Mouse (Mus musculus) retina, embryonic 14.5 days (tissue): ENCODE measurements at regions not wholly inside any gene's neighbourhood (a gene's known extent, or its start where the extent isn't known, plus 50 kb on each side); places are given as distances from the start of the nearest gene placed in this dataset.

Experiments
- DNase-seq: peaks from one replicate; pipeline ENCODE4 v3.0.0-alpha.2; 2015; ENCODE audit warnings: low spot score

- DNase-seq = no peak
Observed at GRCm38 (mm10) chr2:80717979-80718378, 100.9 kb downstream of the Nup35 start.

DNA sequence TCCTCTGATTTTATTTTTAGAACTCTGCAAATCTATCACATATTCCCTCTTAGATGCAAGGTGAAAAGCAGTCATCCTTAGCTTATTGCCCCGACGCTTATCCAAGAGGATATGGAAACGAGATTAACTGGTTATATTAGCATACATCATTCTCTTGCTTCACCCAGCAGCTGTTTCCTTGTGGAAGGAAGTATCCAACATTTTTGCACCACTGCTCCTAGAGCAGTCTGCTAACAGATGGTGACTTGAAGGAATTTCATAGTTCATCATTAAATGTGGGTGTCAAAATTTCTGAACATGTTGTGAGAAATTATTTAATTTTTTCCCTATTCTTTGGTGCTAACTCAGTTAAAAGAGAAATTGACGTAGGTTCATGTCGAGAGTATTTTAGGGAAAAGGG is 107.0 kb downstream of the Nup35 start:
- no peak for DNase-seq

GRCm38 (mm10) chr2:80731324-80731723 is 114.3 kb downstream of the Nup35 start:
- DNase-seq = no peak

GRCm38 (mm10) chr2:80746737-80747136 is 129.7 kb downstream of the Nup35 start:
- no peak for DNase-seq

- DNase-seq = peak; percentile 85
Observed at GRCm38 (mm10) chr2:80762013-80762612, 145.1 kb downstream of the Nup35 start.

DNA sequence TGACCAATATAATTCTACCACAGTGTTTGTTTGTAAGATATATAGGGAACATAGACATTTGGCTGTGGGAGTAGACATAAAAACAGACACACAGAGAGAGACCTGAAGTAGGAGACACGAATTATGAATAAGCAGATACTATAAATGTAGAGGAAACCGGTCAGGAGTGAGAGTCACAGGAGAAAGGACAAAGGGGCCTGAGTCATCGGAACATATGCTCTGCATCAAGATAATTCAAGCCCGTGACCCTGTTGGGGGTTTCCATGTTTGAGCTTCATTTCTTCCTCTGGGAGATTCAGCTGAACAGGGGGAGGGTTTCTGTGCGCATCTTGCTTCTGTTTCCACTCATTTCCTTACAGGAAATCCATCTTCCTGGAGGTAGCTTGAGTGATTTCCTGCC is 154.1 kb downstream of the Nup35 start:
- no peak for DNase-seq

GRCm38 (mm10) chr2:80772455-80772854 is 155.4 kb downstream of the Nup35 start:
- no peak for DNase-seq

DNA sequence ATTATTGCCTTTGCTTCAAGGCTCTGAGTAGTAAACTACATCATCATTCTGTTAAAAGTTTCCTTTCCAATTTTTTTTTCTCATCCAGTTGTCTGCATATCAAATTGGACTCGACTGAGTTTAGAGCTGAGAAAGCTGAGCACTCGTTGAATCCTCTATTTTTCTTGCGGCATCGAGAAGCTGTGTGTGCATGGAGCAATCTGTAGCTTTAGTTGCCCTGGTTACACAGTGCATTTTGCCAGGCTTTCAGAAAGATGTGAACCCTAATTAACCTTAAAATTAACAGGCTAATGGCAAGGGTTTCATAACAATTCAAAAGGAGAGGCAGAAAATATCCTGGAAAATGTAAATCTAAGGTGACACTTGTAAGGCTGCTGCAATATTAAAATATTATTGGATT is 169.3 kb downstream of the Nup35 start:
- no peak for DNase-seq

GRCm38 (mm10) chr2:80793345-80794147 is 176.5 kb downstream of the Nup35 start:
- no peak for DNase-seq

DNA sequence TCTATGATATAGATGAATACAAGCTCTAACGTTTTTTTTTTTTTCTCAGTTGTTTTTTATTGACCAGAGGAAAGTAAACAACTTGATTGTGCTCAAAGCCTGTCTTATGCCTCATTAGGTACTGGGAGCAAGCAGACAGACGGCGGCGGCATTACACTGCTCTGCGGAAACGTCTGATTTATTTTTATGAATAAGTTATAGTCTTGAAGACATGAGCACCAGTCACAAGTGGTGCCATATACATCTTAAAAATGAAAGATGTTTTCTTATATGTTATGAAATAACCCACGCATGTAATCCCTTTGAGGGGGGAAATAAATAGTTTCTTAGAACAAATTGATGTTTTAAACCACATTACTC is 177.1 kb downstream of the Nup35 start:
- DNase-seq = no peak

GRCm38 (mm10) chr2:80819268-80819667 is 202.2 kb downstream of the Nup35 start:
- DNase-seq = no peak

- DNase-seq = peak; percentile 20
Observed at GRCm38 (mm10) chr2:80851056-80851455, 234.0 kb downstream of the Nup35 start.

GRCm38 (mm10) chr2:80855214-80855613 is 238.2 kb downstream of the Nup35 start:
- no peak for DNase-seq

DNA sequence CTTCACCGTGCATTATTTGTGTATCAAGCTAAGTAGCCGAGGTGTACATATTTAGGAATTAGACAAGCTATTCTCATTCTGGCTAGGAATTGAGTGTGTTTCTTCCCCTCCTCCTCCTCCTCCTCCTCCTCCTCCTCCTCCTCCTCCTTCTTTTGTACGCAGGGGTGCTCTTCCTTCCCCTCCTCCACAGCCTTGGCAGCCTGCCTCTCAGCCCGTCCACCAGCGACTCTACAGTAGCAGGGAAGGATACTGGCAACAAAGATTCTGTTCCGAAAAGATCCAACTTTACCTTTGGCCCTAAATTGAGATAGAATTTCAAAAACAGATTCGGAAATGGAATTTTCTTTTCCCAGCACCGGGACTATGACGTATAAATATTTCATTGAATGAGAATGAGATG is 253.0 kb downstream of the Nup35 start:
- DNase-seq = no peak

- DNase-seq = no peak
Observed at GRCm38 (mm10) chr2:80870458-80870857, 253.4 kb downstream of the Nup35 start.

GRCm38 (mm10) chr2:80871356-80871755 is 254.3 kb downstream of the Nup35 start:
- no peak for DNase-seq

DNA sequence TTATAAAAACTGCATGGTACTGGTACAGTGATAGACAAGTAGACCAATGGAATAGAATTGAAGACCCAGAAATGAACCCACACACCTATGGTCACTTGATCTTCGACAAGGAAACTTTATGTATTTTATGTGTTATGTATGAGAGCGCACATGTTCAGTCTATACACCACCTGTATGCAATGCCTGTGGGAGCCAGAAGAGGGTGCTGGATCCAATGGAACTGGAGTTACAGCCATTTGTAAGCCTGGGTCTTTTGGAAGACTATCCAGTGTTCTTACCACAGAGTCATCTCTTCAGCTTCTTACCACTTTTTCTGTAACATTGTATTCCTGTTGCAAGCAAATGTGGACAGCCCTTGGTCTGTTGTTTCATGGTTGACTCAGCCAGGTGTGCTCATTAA is 261.4 kb downstream of the Nup35 start:
- no peak for DNase-seq

DNA sequence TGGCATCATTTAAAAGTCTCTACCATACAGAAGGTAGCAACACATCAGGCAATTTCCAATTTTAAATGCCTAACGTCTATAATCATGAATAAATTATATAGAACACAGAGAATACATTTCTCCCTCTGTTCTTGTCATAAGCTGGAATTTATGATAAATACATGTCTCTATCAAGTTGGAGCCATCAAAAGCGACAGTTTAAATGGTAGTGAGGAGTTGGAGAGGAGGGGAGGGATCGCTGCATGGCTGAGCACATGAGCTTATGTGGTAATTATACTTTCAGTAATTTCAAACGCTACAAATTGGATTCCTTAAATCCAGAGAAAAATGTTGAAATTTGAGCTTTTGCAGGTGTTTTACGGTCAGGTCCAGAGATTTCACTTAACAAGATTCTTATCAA is 267.2 kb downstream of the Nup35 start:
- DNase-seq = no peak

- DNase-seq = peak; percentile 35
Observed at GRCm38 (mm10) chr2:80902050-80902449, 285.0 kb downstream of the Nup35 start.

DNA sequence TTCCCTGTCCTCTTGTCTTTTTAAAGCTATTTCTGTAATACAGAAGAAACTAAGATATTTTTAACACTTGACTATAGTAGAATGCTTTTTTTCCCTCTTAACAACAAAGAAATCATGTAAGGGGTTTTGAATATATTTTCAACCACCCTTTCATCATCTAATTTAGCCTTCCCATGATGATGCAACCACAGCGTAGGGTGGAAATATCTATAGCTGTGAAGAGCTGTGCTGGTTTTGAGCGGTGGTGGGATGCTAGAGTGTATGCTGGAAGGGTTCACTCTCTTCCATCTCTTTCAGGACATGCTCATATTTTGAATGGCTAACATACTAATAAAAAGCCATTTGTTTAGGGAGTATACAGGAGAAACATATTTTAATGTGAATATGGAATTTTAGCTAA is 296.4 kb downstream of the Nup35 start:
- DNase-seq = no peak

DNA sequence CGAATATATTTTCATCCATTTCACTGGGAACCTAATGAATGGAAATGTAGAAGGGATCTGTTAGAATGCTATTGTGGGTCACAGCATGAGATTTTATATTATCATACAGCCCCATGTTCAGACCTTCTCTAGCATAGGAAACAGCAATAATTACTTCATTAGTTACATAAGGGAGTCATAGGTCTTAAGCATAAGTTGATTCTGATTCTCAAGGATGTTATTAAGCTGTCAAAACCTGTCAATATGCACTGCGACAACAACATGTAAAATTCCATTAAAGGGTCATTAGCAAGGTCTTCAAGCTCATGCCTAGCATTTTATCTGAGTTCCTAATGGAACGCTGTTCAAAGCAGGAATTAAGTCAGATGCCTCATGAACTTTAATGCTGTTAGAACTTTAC is 328.5 kb downstream of the Nup35 start:
- DNase-seq = no peak

- DNase-seq = no peak
Observed at GRCm38 (mm10) chr2:80966766-80967165, 349.7 kb downstream of the Nup35 start.

DNA sequence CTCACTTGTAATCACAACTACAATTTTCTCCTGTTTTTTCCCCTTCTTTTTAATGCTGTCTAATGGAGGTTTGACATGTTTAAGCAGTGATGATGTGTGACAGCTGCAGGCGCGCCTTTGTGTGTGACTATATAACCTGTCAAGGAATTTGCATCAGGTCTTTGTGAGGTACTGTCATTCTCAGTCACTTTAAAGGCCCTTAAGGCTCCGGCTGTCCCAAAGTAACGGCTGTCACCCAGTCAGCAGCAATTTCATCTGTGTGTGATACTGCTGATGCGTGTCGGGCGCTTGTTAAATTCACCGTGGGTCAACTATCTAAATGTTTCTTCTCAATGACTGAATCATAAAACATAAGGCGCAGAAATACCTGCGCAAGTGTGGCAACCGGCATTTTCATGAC is 350.2 kb downstream of the Nup35 start:
- DNase-seq = peak; percentile 30

DNA sequence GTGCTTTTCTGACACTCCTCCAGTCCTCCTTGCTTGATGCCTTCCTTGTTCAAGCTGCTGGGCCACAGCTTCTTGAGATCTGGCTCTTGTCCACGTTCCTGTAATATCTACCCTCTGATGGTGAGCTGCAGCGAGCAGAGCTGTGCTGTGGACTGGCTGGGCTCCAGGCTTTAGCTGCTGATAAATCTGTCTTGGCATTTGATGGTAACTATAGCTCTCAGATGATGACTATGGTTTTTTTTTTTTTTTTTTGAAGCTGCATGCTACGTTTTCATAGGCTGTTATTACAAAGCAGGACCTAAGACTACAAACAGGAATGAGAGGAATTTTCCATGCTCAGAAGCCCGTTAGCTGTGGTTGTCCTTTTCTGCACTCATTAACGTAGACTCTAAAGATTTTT is 352.3 kb downstream of the Nup35 start:
- DNase-seq = peak; percentile 18
